Mouse (Mus musculus) heart, postnatal 36 days (tissue): ENCODE results near the gene Tshz2. TPM values are rescaled to one million over a fixed set of nuclear protein-coding genes. Genes with fewer than 3 reads are reported as not detected.

Source experiments
- DNase-seq, 2 experiments: peaks; one replicate each; pipeline ENCODE4 v3.0.0; 2021 to 2022
- intact Hi-C: fragments of 180-260 bp; cut with DNase I; formaldehyde crosslinking; loops from one replicate; pipeline ENCODE4 v1.15.1; 2025
- total RNA-seq, 2 experiments: library from RNA; stranded (reverse); gene quantifications; 2 replicates each; pipeline ENCODE4 v1.2.3; 2021

The Tshz2 gene
- total RNA-seq, 2 experiments from 2014 or later, result 13.6 to 14.9 TPM

DNA sequence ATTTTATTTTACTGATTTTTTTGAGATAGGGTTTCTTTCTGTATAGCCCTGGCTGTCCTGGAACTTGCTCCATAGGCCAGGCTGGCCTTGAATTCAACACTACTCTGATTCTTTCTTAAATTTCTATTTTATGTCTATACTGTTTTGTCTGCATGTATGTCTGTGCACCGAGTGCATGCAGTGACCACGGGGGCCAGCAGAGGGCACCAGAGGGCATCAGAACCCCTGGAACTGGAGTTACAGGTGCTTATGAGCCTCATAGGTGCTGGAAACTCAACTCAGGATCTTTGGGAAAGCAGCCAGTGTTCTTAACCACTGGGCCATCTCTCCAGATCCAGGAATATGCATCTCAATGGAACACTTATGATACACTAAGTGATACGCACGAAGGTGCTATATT lies 427.3 kb downstream of the Tshz2 start:
- peak in 1 of 2 experiments; percentile 37 for DNase-seq
- intact Hi-C loops, result no loop called here

DNA sequence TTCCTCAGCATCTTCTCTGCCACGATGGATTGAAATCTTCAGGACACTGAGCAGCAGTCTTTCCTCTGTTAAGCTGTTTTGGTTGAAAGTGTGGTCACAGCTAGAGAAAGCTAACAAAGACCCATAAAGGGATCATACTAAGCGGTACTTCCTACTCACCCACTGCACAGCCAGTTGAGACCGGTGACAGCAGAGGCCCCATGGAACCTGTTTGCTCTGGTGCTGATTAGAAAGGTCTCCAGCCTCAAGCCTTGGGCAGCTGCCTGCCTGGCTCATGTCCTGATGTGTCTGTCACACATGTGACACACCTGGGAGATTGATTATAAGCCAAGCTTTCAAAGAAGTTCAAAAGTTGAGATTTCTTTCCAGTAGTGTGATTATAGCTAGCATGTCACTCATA lies 429.6 kb downstream of the Tshz2 start:
- intact Hi-C loops, result no loop called here
- no peak for DNase-seq

DNA sequence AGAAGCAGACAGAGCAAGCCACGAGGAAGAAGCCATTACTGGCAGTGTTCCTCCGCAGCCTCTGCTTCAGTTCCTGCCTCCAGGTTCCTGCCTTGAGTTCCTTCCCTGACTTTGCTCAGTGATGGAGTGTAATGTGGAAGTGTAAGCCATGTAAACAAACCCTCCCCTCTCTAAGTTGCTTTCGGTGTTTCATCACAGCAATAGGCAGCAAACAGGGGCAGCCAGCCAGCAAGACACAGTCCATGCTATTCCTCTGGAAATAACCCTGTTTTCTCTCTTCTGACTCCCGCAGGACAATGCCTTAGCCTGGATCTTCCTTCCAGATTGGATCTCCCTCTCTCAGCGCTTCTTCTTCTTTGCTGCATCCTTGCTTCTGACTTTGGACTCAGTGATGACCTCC lies 437.2 kb downstream of the Tshz2 start:
- intact Hi-C loops, result no loop called here
- no peak for DNase-seq

DNA sequence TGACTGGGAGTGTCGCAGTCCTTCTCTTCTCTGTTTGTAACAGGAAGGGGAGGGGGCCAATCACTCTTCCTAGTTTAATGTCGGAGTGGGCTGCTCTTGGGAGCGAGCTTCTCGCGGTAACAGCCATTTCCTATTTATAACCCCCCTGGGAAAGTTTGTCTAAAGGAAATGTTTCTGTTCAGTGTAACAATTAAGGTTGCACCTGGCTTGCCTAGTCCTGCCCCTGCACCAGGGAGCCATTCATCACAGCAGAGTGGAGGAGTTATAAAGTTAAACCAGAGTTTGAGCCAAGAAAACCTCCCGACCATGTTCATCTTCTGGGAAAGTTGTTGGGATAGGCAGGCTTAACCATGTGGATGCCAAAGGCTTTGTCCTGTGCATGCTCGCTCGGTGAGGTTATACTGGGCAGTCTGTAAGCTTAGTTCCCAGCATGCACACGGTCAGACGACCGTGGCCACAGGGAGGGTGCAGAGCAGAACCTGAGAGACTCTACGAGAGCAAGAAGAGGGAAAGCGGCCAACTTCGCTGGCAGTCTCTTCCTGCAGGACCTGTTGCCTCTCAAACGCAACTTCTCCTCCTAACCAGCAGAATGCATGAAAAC lies 437.9 kb downstream of the Tshz2 start:
- no peak for DNase-seq
- intact Hi-C loops, result no loop called here

DNA sequence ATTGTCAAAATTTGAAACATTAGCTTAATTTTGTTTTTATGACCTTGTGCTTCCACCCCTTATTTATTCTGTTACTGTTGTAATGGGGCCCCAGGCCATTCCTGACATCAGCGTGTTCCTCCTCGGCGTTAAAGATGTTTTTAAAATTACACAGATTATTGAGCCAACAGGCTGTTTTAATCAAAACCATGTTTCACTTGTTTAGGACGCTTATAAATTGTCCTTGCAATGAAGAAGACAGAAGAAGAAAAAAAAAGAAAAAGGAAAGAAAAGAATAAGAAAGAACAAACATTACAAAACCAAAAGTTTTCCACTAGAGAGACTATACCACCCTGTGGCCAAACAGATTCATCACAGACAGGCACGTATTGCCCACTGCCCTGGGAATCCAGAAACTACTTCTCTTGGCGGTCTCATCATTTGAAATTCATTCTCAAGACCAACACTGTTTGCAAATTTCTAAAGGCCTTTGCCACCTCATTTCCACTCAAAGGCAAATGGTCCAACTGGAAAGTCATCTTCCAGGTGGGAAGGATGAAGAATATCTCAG lies 444.2 kb downstream of the Tshz2 start:
- intact Hi-C loops, result no loop called here
- DNase-seq, result no peak

DNA sequence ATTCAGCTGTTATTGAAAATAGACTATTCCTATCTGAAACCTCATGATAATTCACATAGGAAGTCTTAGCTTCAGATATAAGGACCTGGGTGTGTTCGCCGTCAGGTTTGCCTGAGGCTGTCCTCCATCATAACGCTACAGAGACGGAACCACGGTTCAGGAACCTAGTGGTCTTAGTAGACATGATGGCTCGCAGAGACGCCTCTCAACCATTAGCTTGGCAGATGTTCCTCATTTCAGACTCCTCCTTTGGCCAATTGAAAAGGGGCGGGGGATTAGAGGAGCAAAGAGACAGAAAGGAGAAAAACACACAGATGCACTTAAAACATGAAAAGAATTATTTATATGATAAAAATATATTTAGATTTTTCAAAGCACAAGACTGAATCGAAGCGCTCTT lies 445.2 kb downstream of the Tshz2 start:
- DNase-seq, result no peak
- intact Hi-C loops, result no loop called here

DNA sequence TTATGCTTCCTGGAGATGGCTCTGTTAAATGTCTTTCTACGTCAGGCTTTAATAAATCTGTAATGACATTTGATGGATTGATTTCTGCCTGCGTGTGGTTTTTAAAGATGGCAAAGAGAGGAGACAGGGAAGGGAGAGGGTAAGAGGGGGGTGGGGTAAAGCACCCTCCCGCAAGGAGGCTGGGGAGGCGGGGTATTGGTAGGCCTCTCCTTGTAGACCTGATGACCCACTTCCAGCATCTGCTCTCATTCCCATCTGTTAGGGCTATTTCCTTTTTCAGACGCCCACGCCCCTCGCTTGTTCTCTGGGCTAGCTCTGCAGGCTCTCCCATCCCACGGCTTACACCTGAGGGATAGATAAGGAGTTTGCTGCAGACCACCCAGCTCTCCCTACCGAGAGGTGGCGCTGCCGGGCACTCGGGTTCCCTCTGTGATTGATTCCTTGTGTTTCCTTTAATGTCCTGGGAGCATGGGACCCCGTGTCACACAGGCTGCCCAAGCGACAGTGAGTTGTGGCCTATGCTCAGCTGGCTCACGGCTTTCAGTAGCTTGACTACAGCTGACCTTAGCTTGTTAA lies 445.7 kb downstream of the Tshz2 start:
- DNase-seq, result no peak
- intact Hi-C loops, result no loop called here

DNA sequence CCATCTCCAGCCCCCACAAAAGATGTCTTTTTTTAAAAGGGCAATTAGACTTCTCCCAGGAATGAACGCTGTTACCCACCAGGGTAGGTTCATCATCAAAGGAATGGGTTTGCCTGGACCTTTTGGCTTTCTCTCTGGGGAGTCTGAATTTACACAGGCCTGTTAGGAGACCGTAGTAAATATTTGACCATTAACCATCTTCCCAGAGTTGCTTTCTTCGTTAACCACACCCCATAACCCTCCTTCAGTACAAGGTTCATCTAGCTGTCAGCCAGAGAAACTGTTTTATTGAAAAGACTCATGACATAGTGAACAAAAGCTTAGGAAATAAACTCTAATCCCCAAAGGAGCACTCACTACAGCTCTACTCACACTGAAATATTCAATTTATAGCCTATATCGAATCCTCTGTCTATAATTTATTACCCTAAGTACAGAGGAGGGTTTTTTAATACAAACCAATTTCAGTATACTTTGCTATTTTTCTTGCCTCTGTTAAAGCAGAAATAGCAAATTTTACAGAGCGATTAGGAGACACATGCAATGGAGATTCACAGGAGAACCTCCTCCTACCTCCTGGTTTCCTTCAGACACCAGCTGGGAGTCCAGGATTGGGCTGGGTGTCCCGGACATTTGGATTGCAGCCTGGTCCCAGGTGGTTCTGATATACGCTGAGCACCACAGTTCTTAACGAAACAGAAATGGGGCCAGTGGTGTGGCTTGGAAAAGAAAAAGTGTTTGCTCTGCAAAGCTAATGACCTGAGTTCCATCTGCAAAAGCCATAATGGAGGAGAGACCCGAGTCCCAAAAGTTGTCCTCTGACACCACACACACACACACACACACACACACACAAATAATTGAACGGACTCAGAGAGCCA lies 459.0 kb downstream of the Tshz2 start:
- intact Hi-C loops, result no loop called here
- no peak for DNase-seq

DNA sequence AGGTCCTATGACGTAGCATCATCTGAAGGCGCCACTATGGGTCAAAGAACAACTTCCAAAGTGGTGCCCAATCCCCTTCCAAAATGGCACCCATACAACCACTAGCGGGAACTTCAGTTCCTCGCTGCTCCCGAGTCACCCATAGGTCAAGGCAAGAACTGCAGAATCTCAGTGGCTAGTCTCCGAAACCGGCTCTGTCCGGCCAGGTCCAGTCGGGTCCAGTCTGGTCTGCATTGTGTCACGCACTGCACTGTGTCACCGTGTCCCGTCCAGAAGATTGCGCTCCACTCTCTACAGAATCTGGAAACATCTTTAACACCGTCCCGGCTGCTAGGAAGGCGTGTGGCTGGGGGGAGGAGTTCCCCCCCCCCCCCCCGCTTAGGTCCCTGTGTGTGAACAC lies 461.4 kb downstream of the Tshz2 start:
- no peak for DNase-seq
- intact Hi-C loops, result no loop called here

DNA sequence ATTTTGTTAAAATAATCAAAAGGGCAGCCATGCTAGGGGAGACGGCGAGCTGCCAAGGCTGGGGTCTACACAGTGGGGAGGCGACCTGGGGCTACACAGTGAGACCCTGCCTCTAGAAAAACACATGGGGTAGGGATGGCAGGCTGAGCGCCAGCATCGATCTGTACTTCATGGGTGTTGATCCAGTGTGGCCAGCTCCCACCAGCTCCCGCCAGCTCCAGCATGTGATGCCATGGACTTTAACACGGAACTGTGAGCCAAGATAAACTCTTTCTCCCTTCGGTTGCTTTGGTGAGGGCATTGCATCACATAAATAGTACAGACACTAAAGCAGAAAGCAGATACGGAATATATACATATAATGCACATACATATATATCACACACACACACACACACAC lies 462.1 kb downstream of the Tshz2 start:
- intact Hi-C loops, result no loop called here
- DNase-seq, result no peak

DNA sequence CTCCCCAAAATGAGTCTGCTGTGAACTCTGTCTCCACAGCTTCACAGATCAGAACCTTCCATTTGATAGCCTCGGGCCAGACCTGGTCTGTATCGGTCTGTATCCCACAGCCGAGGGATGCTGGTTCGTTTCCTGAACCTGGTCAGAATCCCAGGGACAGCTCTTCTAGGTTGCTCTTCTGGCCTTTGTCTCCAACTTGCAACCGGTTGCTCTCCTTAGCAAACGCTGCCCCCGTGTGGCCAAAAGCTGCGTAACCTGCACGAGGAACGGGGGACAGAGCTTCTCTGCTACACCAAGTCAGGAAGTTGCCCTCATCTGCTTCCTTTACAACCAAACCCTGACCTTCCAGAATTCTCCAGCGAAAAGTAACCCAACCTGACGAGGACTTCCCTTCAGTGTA lies 468.3 kb downstream of the Tshz2 start:
- intact Hi-C loops, result loop anchor here (1.0 to 5.0 kb wide), 5 partner anchors 46 to 1114 kb away; no protein-coding TSS in a partner anchor
- peak; percentile 91 to 98 for DNase-seq

DNA sequence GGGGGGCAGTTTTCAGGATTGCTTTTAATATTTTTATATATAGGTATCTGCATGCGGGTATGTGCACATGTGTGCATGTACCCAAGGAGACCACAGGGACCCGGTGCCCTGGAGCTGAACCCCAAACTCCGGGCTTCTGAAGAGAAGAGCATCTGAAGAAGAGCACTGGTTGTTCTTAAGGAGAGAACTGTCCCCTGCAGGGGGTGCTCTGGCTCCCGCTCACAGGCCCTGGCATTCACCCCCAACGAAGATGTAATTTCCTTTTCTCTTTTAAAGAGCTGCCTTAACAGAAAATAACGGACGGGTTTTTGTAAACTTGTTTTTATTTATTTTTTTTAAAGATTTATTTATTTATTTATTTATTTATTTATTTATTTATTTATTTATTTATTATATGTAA lies 469.1 kb downstream of the Tshz2 start:
- intact Hi-C loops, result loop anchor here (1.0 to 5.0 kb wide), 5 partner anchors 47 to 1115 kb away; no protein-coding TSS in a partner anchor
- DNase-seq, result no peak

DNA sequence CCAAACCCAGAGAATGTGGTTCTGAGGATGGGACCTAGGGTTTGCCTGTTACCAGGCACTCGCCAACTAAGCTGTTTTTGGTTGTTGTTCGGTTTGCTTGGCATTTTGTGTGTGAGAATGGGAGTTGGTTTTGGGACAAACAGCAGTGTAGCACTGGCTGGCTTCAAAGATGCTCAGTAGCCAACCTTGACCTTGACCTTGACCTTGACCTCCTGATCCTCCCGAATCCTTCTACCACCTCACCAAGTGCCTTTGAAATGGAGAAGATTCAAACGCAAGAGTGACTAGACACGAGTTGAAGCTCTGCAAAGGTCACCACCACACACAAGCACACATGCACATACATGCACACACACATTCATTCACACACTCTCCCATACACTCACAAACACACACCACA lies 470.5 kb downstream of the Tshz2 start:
- intact Hi-C loops, result loop anchor here (5.0 kb wide), 3 partner anchors 971 to 1116 kb away; no protein-coding TSS in a partner anchor

DNA sequence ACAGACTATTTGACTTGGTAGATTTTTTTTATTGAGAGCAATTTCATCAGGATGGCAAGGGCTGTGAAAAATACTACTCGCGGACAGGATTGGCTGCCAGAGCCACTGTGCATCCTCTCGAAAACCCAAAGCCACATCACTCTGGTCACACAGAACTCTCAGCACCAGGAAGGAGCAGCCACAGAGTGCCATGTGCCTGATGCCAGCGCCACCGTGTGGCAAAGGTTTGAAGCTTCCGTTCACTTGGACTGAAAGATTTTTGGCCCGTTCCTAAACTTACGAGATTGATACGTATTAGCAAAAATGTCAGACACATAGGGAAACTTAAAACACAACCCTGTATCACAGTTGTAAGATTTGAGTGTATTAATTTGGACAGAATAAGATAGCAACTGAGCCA lies 471.0 kb downstream of the Tshz2 start:
- intact Hi-C loops, result loop anchor here (5.0 kb wide), 3 partner anchors 972 to 1117 kb away; no protein-coding TSS in a partner anchor
- peak in 1 of 2 experiments; percentile 61 for DNase-seq

More for the DNA sequence above, 470.5 kb downstream of the Tshz2 start:
- no peak for DNase-seq

DNA sequence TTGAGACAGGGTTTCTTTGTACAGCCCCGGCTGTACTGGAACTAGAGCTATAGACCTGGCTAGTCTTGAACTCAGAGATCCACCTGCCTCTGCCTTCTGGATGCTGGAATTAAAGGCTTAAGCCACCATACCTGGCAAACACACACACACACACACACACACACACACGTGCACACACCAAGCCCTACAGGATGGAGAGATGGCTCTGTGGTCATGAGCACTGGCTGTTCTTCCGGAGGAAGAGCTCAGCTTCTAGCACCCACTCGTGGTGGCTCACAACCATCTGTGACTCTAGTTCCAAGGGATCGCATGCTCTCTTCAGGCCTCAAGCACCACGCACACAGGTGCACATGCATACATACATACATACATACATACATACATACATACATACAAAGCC lies 471.6 kb downstream of the Tshz2 start:
- intact Hi-C loops, result loop anchor here (5.0 kb wide), 3 partner anchors 972 to 1117 kb away; no protein-coding TSS in a partner anchor
- no peak for DNase-seq

DNA sequence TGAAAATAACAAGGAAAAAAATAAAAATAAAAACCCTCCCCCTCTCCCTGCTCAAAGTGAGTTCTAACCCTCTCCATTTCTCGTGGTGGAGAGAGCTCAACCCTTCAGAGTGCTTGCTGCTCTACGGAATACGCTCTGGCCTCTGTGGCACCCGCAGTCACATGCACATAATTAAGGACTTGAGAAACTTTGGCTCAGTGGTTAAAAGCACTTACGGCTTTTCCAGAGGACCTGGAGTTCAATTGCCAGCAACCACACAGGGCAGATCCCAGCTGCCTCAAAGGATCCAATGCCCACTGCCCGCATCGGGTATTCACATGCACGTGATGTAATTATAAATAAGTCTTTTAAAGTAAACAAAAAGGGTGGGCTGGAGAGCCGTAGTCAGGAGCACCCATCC lies 473.2 kb downstream of the Tshz2 start:
- intact Hi-C loops, result no loop called here
- no peak for DNase-seq

DNA sequence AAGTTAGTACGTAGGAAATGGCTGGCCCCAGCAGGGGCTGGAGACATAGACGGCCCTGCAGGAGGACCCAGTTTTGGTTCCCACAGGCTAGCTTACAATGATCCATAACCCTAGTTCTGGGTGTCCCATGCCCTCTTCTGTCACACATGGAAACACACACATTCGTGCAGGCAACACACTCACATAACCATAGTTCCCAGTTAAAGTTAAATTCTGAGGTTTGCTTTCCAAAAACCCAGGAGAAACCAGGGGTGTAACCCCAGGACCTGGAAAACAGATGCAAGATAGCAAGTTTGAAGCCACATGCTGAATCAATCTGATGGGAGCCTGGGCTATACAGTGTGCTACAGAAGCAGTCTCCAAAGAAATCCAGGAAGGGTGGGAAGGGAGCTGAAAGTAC lies 475.0 kb downstream of the Tshz2 start:
- no peak for DNase-seq
- intact Hi-C loops, result no loop called here

DNA sequence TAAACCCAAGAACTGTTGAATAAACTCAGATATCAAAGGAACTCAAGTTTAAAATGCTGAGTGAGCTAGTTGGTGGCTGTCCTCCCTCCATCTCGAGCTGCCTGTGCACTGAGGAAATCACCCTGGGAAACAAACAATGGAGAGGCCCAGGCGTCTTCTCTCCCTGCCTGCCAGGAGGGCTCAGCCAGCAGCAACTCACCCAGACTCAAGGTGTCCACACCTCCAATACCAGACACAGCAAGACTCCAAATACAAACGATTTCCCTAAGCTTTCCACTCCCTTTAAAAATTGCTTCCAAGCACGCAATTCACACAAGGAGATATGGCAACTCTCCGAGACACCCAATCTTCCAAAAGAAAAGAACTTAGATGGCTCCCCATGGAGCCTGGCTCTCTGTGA lies 476.7 kb downstream of the Tshz2 start:
- no peak for DNase-seq
- intact Hi-C loops, result no loop called here

DNA sequence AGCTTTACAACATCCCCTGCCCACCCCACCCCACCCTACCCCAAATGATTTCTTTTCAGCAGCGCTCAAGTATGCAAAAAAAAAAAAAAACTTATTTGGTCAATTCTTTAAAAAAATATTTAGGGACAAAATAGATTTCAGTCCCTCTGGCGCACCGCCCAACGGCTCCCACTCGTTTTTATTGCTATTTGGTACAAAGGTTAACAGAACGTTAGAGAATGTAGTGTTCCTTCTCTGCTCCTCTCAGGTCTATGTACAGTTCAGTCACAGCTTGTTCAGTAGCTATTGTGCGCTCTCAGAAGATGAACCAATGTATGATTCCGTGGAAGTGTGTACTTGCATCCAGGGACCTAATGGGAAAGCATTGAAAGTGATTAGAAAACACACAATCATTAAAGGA lies 477.5 kb downstream of the Tshz2 start:
- intact Hi-C loops, result loop anchor here (10.0 kb wide), 1 partner anchor 404 kb away; no protein-coding TSS in a partner anchor

DNA sequence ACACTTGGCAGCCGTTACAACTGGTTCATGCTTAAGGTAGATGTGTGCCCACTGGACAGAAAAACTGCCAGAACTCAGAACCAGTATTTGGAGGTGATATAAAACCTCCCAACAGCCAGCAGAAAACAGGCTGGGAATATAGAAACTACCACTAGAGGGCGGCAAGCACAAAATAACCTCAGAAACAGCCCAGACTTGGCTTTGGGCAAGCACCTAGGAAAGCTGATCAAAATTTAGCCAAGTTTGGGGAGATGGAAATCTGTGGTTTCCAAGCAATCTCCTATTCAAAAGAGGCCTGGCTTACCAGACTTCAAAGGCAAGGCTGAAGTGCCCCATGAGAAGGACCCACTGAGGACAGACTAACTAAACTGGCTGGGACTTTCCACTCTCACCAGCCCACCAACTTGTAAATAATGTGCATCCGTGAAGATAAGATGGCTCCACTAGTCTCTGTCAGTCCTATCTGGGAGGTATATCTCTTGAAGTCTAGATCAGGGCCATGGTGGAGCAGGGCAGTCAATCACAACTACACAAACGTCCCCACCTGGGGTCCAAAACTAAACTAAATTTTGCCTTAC lies 484.0 kb downstream of the Tshz2 start:
- peak; percentile 70 to 78 for DNase-seq
- intact Hi-C loops, result loop anchor here (1.0 to 10.0 kb wide), 7 partner anchors 39 to 398 kb away; no protein-coding TSS in a partner anchor

More for the DNA sequence above, 477.5 kb downstream of the Tshz2 start:
- no peak for DNase-seq
